Mouse (Mus musculus) kidney, postnatal 10 days (tissue): ENCODE results near the gene Timmdc1.
A peak's percentile ranks its signal among the peaks of the same experiment; 100 is the strongest.

Experiments
- DNase-seq: peaks from one replicate; pipeline ENCODE4 v3.0.0; 2021; ENCODE audit warnings: mixed read lengths

Gene Timmdc1

DNA sequence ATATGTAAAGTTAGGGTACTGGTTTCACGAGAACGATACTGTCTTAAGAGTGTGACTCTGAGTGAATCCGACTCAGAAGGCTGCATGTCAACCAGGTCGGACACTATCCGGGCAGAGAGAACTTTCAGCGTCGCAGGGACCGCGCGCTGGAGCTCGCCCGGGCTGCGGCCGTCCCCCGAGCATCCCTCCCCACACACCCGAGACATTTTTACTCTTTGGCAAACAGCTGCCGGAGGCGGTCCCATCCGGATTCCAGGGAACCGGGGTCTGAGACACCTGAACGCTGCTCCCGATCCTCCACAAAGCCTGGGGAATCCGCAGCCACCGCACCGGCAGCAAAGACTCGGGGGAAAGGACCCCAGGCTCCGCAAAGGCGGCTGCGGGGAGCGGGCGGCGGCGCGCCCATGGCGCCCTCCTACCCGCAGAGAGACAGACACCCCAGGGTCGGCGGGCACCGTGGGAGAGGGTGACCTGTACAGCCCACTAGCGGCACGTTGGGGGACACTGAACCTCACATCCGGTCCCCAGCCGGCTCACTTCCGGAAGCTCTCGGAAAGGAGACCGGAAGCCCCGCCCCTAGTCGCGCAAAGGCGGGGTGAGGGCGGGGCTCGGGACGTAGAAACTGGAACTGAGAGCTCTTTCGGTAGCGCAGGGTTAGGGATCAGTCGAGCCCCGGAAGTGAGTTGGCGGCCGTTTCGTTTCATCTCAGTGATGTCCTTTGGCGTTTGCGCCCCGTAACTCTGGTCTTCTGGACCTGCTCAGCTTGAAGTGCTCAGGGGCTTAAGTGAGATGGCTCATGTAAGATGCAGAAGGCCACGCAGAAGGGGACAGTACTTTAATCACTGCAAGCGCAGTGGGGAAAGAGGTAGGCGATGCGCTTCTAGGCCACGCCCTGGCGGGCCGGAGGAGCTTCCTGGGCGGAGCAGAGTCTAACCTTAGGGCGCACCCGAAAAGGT, at the start of gene Timmdc1:
Gene Timmdc1 (minus strand): TSS at position 535 of the 956 bp plus-strand sequence.
- peak; percentile 97 for DNase-seq

DNA sequence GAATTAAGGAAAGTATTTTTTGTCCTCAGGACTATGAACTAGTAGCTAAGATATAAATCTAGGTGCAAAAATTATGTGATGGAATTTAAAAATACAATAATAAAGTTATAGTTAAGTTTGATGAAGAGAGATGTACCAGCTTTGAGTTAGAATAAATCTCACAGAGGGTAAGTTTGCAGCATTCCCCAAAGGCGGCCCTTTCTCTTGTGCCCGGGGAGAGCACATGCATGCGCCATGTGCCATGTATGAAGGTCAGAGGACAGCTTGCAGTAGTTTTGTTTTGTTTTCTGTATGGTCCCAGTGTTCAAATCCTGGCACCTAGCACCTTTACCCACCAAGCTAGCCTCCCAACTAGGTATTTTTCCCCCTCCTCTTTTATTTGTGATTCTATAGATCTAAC, 49.0 kb upstream of the Timmdc1 start:
- no peak for DNase-seq

DNA sequence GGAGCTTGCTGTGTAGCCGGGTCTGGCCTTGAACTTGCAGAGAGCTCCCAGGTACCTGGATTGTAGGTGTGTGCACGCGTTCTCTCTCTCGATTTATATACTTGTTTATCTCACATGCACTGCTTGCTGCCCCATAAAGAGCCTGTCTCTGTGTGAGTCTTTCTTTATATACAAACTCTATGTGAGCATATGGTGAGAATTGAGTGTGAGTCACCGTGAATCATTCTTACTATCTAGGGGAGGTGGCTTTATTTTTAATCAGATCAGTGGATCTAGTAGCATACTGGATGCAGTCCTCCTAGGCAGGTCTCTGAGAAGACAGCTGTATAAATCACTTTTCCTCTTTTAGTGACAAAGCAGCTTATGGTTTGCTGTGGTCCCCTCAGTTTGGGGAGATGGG, 45.7 kb upstream of the Timmdc1 start:
- no peak for DNase-seq

DNA sequence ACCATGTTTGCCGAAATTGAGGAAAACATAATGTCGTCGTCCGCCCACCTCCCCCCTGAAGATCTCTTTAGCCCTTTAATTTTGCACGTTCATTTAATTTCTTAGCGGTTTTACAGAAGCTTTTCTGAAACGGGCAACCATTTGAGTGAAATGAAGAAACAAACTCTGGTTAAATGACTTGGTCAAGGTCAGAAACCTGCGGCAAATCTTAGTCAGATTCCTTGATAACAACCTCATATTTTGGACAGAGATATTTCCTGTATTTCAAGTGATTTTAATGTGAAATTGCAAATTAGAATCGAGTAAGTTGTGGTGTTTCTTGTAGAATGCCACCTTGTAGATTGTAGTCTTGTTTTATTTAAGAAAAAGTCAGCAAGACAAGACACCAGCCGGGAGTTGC, 41.1 kb upstream of the Timmdc1 start:
- DNase-seq, result no peak

DNA sequence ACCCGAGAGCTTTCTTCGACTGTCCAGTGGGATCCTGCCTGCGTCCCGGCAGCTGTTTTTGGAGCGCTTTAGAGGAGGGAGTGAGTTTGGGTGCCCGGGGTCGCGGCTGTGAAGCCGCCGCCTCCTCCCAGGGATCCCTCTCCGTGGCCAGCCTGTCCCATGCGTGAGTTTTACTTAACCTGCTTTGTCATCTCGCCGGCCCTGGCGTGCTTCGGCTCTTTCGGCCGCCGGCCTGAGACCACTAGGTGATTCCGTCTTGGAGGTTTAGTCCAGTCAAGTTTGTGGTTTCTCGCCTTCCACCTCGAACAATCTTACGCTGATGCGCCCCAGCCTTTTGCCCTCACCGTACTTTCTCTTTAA, 40.5 kb upstream of the Timmdc1 start:
- no peak for DNase-seq

DNA sequence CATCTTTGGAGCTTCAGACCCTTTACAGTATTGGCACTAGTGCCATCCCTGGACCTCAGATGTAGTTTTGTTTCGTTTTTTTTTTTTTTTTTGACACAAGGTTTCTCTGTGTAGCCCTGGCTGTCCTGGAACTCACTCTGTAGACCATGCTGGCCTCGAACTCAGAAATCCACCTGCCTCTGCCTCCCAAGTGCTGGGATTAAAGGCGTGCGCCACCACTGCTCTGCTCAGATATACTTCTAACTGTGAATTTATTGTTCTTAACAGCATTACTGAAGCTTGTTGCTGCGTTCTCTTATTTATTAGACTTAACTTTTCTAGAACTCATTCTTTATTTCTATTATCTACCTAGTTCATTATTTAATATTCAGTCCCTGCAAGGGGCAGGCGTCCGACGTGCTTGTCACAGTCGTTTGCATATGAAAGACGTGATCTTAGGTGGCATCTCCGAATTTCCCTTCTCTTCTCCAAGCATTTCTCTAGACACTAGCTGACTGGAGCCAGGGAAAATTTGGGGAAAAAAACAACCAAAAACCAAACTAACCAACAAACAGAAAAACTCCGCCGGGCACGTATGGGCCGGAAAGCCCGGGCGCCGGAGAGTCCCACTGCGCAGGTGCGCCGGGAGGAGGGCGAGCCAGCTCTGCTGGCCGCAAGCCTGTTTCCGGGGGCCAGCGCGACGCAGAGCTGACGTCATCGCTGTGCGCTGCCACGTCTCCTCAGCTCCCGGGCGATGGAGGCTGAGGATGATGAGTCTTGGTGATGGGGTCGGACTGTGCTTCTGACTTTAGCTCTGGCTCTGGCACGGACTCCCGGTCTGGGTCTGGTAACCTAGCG, 39.9 kb upstream of the Timmdc1 start:
- DNase-seq, result peak; percentile 98

DNA sequence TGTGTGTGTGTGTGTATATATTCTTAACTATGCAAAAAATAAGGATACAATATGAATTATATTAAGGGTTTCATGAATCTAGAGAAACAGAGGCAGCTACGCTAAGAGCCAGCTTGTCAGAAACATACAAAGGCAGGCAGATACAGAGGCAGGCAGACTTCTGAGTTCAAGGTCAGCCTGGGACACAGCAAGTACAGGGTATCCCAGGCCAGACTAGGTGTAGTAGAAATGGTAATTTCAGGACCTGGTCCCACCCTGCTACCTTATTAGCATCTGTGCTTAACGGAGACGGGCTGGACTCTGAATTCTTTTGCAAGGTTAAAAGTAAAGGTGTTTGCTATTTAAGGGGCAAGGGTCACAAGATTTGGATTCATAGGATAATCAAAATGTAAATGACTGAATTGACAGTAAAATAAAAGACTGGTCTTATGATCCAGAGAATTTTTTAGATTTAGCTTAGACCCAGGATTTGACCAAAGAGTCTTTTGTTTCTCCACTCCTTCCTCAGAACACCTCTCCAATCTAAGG, 35.8 kb upstream of the Timmdc1 start, which contains the start of gene Tmem39a:
Gene Tmem39a (plus strand): TSS at position 478 of the 528 bp plus-strand sequence.
- DNase-seq, result no peak

DNA sequence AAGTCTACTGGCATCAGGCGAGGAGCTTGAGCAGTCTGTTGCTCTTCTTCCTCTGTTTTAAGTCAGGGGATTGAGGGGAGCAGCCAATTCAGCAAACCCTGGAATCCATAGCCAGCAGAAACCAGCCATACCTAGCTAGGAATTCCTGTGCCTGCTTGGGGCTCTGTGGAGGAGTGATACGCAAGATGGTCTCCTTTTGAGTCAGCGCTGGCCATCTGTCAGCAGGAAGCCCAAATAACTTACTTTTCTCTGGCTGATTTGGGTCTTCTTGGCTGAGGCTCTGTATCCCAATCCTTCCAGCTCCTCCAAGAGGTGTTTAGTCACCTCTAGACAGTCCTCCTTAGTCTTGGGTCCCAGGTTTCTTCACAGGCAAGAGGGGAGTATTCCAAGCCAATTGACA, 33.5 kb upstream of the Timmdc1 start:
- no peak for DNase-seq

DNA sequence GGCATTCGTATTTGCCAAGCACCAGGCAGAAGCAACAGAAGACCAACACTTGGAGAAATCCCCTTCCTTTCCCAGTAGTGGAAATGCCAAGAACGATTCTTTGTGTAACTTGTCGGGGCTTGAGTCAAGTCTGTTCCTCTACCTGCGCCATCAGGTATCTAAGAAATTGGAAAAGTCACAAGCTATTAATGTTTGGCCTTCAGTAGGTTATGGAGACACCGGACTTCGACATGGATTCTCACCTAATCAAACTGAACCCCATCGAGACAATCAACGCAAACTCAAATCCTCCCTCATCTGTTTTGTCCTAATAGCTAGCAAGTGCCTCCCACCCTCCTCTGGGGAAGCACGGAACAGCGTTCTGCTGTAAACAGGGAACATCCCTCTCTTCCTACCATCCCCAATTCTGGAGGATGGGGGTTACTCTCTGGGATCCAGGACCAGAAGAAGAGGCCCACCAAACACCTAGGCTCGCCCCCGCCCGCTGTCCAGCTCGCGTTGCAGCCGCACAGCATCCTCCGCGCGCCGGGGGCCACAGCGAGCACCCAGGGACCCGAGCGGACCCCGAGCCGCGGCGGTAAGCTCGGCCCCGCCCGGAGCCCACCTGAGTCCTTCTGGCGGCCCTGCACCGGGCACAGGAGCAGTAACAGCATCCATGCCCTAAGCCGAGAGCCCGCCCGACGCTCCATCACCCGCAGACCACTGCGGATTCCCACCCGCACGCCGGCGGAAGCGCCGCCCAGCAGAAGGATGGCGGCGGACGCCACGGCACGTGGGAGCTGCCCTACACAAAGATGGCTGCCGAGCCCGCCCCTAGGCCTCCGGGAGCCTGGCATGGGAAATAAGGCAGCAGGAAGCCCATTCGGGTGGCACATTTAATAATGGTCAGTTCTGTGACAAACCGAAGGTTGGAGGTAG, 27.3 kb upstream of the Timmdc1 start, which contains the start of gene Poglut1:
Gene Poglut1 (minus strand): TSS at position 780 of the 918 bp plus-strand sequence.
- peak; percentile 88 for DNase-seq

DNA sequence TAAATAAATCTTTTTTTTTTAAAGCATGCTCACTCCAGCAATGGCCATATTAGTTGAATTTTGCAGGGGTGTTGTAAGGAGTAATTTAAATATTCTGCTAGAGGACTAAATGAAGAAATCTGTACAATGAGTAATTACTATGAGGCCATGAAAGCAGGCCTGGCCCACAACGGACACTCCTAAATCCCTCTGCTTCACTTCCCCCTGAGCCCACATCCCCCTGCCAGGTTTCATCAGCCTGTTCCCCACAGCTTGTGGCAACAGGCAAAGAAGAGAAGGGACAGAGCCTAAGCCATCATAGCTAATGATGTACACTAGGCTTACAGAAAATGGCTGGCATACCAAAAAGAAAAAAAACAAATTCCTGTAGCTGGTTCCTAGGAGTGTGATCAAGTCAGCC, 25.5 kb upstream of the Timmdc1 start:
- DNase-seq, result no peak

DNA sequence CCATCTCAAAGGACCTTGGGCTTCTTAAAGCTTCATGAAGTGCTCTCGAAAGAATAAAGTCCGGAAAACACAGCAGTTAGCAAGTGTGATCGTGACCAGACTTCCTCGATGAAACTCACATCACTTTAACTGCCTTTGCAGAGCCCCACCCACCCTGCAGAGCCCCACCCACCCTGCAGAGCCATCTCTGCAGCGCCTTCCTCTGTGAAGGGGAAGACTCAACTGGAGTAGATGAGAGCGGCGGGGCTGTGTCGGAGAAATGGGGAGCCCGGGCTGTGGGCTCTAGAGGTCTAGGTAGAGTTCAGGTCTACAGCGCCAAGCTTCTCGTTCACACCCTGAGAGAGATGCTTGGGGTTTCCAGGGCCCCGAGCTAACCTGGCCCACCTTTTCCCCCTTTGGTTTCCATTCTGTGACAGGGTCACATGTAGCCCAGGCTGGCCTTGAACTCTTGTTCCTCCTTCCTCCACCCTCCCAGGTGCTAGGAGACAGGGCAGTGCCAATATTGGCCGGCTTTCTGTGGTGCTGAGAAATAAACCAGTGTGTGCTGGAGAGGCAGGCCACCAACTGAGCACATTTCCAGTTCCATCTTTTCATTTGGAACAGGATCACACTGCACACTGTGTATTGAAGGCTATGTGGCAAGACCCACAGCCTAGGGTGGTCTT, 16.4 kb upstream of the Timmdc1 start:
- no peak for DNase-seq

DNA sequence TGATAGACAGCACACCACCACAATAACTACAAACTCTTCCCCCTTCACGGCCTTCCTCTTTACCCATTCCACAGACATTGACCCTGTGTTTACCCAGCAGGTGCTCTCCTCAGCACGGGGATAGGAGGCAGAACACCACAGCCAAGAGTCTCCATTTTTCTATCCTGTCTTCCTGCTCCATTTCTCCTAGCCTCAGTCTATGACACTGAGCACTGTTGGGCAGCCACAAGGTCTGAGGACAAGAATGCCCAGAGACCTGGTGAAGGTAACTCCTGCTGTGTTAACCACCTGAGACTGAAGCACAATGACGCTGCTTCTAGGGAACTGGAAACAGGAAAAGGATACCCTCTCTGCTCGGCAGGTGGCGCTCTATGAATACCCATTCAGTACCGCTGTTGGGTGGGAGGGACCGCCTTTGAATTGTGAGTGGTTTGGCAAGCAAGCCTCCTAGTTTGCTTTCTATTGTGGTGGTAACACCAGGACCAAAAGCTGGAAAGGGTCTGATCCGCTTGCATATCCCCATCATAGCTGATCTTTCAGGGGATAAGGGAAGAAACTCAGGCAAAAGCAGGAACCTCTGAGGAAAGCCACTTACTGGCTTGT, 14.2 kb upstream of the Timmdc1 start:
- DNase-seq, result peak; percentile 87

DNA sequence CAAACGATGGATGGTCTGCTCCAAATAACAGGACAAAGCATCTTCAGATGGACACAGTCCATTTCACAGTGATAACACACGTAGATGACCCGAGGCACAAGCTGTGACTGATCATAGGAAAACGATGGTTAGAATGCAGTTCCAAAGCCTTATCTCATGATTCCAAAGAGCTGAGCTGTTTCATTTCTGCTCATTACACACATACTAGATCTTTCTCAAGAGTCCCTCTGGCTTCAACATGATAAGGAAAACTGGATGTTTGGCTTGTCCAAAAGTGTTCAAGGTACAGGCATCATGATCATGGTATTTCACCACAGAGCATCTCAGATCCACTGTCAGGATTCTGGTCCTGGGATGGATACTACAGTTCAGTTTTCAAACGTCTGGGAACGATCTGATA, 3.8 kb upstream of the Timmdc1 start:
- DNase-seq, result no peak

DNA sequence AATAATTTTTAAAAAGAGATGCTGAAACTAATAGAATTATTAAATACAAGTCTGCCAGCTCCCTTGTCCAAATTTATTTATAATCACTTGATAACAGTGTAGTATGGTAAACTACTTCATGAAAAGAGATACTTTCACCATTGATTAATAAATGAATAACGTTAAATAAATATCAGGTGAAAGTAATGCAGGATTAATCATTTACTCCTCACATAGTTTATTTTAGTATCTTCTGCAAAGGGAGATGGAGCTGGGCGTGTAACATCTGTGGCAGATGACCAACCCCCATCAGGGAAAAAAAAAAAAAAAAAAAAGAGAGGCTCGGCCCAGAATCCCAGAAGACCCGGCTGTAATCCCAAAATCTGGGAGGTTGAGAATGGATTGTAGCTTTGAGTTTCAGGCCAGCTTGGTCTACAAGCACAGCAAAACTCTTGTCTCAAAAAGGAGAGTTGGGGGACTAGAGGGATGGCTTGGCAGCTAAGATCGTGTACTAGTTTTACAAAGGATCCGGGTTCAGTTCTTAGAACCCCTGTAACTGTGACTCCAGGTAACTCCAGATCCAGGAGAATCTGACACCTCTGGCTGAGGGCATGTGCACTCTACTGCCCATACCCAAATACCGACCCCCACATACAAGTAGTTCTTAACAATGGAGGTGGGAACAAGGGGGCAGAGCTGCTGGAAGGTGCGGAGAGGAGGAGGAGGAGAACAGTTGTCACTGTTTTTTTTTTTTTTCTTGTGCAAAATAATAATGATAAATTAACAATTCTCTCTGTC, 1.1 kb downstream of the Timmdc1 start:
- DNase-seq, result no peak

DNA sequence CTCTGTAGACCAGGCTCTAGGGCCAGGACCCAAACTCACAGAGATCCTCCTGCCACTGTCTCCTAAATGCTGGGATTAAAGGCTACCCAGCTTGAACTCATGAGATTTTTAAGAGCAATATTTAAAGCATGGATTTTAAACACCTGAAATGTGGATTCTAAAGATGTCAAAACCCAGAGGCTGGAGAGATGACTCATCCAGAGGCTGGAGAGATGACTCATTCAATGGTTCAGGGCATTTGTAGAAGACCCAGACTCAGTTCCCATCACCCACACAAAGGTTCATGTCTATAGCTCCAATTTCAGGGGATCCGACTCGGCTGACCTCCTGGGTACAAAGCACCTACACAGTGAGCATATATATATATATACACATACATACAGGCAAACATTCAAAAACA, 3.3 kb downstream of the Timmdc1 start:
- no peak for DNase-seq

DNA sequence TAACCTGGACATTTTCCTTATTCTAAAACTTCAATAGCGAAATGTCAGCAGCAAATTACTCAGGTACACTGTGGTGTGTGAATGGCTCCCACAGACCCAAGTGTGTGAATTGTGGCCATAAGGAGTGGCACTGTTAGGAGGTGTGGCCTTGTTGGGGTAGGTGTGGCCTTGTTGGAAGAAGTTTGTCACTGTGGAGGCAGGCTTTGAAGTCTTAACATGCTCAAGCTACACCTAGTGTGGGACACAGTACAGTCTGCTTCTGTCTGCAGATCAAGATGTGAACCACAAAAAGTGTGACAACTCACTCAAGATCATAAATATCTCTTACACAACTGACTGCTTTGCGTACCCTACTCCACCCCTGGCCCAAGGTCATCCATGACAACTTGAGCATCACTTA, 11.6 kb downstream of the Timmdc1 start:
- DNase-seq, result no peak

DNA sequence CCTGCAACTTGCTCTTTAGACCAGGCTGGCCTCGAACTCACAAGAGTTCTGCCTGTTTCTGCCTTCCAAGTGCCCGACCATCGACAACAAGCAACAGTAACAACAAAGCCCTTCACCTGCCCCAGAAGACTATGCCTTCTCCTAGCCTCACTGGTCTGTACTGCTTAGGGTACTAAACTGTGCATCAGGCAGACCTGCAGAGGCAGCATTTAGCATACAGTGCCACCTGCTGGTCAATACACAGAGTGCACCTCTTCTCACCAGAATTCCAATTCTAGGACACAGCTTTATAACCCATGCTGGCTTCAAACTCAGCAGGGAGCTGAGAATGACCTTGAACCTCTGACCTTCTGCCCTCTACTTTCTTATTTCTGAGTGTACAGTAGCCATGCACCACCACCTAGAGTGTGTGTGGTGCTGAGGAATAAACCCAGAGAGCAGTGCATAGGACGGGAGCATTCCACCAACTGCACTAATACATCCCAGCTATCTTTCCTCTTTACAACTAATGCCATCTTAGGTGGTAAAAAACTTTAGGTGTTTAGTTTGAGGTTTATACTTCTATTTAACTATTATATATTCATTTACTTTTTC, 16.3 kb downstream of the Timmdc1 start:
- DNase-seq, result peak; percentile 79

DNA sequence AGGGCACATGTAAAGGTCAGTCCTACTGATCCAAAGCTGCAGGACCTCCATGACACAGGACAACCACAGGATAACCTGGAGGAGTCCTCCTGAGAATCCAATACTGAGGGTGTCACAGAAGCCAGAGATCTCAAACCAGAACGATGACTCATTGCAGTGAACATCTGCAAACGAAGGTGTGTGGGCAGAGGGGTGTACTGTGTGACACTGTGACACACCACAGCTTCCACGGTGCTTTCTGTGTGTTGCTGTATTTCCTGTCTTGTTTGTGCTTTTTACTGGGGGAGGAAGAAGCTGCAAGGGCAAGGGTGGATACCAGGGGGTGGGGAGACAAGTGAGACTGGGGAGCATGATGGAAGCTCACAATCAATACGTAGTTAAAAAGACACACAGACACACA, 18.9 kb downstream of the Timmdc1 start:
- DNase-seq, result no peak

DNA sequence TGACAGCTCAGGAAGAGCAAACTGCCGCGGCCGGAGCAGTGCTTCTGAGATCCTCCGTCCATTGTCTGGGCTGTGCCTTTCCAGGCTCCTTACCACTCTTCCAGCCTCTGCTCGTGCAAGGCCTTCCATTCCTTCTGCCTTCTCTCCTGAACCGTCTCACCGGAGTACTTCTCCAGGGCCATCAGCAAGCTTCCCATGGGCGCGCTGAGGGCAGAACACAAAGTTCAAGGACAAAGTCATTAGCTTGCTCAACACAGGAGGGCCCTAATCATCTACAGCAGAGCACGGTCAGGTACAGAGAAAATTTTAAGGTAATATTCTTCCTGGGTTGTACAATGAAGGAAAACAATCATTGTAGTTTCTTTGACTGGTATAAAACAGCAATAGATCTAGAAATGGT, 20.0 kb downstream of the Timmdc1 start:
- no peak for DNase-seq

DNA sequence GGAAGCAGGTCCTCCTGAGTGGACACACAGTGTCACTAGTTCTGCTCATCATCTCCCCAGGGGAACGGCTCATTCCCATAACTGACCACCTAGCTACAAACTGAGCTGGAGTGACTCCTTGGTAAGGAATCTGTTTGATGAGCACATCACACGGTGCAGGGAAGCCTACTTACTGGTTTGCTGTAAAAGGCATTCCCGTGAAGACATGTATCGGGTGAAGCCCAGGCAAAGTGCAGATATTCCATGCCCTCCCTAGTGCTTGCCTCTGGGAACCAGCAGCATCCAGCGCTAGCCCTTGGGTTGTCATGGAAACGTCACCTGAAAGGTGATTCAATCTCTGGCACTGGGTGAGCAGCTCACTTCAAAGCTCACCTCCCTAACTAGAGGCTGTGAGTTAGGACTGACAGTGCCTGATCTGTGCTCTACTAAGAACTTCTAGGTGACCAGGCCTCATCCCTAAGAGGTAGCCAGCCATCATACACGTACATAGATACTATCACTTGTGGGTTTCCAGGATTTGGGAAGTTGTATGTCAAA, 25.8 kb downstream of the Timmdc1 start:
- DNase-seq, result no peak
